Mouse (Mus musculus) gastrocnemius, adult 8-10 months (tissue): ENCODE measurements around the gene Pih1d1. TPM values are rescaled to one million over a fixed set of nuclear protein-coding genes. Genes with fewer than 3 reads are reported as not detected.
A peak's percentile ranks its signal among the peaks of the same experiment; 100 is the strongest.

Experiments used
- DNase-seq, 2 experiments: peaks; one replicate each; pipeline ENCODE4 v3.0.0; 2022; ENCODE audit warnings: low spot score in 2 of 2
- microRNA-seq: library from miRNA; unstranded; fragments of <30 nt; microRNA quantifications from one replicate; pipeline ENCODE4 v1.2.0, GENCODE M21; 2022
- total RNA-seq, 4 experiments: library from RNA; stranded (reverse); gene quantifications; 2 replicates each; pipeline ENCODE4 v1.2.4; 2022

Pih1d1 gene
- total RNA-seq, 4 experiments from 2014 or later, result 34.6 to 42.1 (median 38.3) TPM

GRCm38 (mm10) chr7:45191803-45192363 lies 37.8 kb downstream of the Pih1d1 start:
- peak; percentile 62 to 75 for DNase-seq

DNA sequence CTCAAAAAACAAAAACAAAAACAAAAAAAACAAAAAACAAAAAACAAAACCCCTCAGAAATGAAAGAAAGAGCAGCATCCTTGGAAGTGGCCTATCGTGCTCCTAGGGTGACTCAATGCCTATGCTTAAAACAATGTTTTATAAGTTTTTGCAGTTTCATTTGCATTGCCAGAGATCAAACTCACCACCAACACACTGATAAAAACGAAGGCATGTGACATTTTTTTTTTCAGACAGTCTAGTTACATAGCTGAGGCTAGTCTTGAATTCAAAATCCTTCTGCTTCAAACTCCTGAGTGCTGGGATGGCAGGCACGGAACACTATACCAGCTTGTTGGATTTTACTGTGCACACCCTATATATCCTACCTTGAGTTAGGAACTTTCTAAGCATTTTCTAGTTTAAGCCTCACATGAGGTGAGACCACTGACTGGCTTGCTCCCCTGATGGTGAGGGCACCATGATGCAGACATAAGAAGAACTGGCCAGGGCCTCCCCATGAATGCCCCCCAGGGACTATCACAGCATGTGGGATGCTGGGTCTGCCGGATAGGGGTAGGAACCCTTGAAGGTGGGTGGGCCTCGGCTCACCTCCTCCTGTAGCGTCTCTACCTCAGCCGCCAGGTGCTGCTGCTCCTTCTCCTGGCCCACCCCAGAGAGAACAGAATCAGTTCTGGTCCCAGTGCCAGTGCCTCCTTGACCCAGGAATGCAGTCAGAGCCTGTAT lies 38.6 kb downstream of the Pih1d1 start:
- no peak for DNase-seq

GRCm38 (mm10) chr7:45193406-45193805 lies 39.3 kb downstream of the Pih1d1 start:
- DNase-seq, result no peak

GRCm38 (mm10) chr7:45193871-45194785 lies 40.0 kb downstream of the Pih1d1 start:
- no peak for DNase-seq

GRCm38 (mm10) chr7:45195341-45196175 lies 41.5 kb downstream of the Pih1d1 start:
- peak; percentile 14 to 55 for DNase-seq

DNA sequence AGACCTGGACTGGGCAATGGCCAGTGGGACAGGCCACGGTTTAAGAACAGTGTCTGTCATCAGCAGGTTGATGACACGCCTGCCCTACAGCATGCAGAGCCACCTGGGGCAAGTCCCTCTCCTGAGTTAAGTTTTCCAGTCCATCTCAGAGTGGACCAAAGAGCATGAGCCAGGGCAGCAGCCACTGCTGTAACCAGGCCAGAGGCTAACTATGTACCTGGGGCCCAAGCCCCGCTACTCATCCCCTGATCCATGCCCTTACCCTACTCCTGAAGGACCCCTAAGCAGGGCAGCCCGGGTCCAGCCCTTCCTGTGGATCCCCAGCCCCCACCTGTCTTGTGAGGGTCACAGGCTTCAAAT lies 42.1 kb downstream of the Pih1d1 start:
- no peak for DNase-seq

- no peak for DNase-seq
Observed at GRCm38 (mm10) chr7:45196994-45197393, 42.9 kb downstream of the Pih1d1 start.

DNA sequence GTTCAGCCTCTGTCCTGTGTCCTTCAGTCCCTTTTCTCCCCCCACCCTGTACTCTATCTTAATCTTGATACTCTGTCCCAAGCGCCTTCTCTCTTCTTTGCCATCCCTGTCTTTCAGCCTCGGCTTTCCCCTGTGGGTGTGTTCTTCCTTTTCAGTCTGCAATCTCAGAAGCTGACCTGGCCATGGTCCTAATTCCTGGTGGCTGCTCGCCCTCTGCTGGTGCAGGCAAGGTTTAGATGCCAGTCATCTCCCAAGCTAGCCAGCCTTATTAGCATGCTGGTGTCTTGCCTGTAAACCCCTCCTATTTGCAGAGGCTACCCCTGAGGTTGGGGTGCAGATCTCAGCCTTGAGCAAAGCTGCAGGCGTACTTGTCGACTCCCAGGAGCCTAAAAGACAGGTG lies 44.3 kb downstream of the Pih1d1 start:
- peak; percentile 57 to 61 for DNase-seq

DNA sequence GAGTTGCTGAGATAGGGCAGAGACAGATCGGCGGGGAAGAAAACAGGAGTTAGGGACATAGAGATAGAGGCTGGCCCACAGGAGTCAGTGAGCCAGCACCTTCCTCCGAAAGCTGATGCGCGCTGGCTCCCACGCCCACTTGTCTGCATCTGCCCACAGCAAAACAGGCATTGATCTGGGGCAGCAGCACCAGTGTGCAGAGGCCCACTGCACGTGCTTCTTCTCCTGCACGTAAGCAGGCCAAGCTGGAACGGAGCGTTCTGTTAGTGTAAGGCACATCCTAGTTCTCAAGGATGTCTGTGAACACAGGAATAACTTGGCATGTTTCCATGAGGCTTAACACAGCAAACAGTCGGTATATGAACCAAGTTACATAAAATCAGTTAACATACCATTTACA lies 44.9 kb downstream of the Pih1d1 start:
- DNase-seq, result no peak

DNA sequence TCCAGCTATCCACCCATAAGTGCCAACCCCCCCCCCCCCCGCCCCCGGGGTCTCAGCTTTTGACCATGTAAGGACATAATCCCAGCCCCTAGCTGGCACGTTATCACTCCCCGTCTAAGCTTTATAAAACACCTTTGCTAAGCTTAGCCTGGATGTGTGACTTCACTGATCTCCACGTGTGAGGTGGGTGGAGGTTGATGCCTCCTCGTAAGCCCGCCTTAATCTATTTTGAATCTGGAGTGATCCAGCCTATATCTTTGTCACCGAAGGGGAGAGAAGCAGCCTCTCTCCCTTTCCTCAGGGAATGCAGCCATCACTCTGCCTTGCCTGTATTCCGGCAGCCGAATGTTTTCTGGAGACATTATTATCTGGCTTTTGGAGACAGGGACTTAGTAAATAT lies 48.6 kb downstream of the Pih1d1 start:
- DNase-seq, result no peak

GRCm38 (mm10) chr7:45204380-45205143 lies 50.5 kb downstream of the Pih1d1 start, which contains the start of gene Ccdc155:
Gene Ccdc155, minus strand, starts transcription at chr7:45204892.
- peak; percentile 59 to 79 for DNase-seq

DNA sequence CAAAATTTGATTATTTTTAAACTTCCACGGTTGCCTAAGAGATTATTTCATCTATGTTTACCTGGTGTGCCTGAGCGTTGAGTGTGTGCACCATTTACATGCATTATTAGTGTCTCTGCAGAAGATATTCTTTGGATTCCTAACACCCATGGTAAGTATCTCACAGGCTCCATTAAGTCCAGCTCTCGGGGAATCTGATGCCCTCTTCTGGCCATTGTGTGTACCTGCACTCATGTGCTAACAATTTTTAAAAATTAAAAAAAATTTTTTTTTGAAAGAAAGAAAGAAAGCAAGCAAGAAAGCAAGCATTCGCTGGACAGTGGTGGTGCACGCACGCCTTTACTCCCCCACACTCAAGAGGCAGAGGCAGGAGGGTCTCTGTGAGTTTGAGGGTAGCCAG lies 54.2 kb downstream of the Pih1d1 start:
- no peak for DNase-seq

Small RNA genes lying within 50 kb of the gene (microRNA-seq; reads per million reads assigned to microRNA genes)
- gene Mir150 (802 reads per million, percentile 77 among the genes with 10 or more reads in this experiment), gene Mir5121 (5.0 reads per million), gene Mir7055 (not detected)

Other genes with a start within 250 kb of the Pih1d1 start
- gene Ap2a1, start 224.8 kb upstream of the Pih1d1 start, total RNA-seq, result 10 to 100 TPM; 63.5 to 67.9 (median 65.5) TPM
- not detected for gene Tsks, start 211.1 kb upstream of the Pih1d1 start, total RNA-seq
- 1 to 10 TPM in 1 of 4 experiments, under 1 TPM in 3; 0.61 to 1.3 (median 0.71) TPM for gene Cpt1c, start 179.5 kb upstream of the Pih1d1 start, total RNA-seq
- gene Prmt1, start 167.7 kb upstream of the Pih1d1 start, total RNA-seq, result 100 to 1,000 TPM; 144 to 162 (median 152) TPM
- gene Irf3, start 156.7 kb upstream of the Pih1d1 start, total RNA-seq, result 10 to 100 TPM; 13.5 to 22.2 (median 17.9) TPM
- gene Bcl2l12, start 155.6 kb upstream of the Pih1d1 start, total RNA-seq, result 10 to 100 TPM in 1 of 4 experiments, 1 to 10 TPM in 3; 8.2 to 13.0 (median 9.4) TPM
- 10 to 100 TPM; 43.2 to 50.7 (median 48.4) TPM for gene Scaf1, start 137.9 kb upstream of the Pih1d1 start, total RNA-seq
- gene Rras, start 136.3 kb upstream of the Pih1d1 start, total RNA-seq, result 10 to 100 TPM; 20.1 to 25.7 (median 21.3) TPM
- 10 to 100 TPM; 15.3 to 17.5 (median 15.9) TPM for gene Prr12, start 101.4 kb upstream of the Pih1d1 start, total RNA-seq
- 10 to 100 TPM; 24.5 to 31.0 (median 28.2) TPM for gene Nosip, start 91.9 kb upstream of the Pih1d1 start, total RNA-seq
- gene Prrg2, start 91.6 kb upstream of the Pih1d1 start, total RNA-seq, result 10 to 100 TPM in 2 of 4 experiments, 1 to 10 TPM in 2; 7.2 to 13.3 (median 10.6) TPM
- 10 to 100 TPM in 1 of 4 experiments, 1 to 10 TPM in 3; 4.1 to 10.2 (median 7.5) TPM for gene Rcn3, start 62.1 kb upstream of the Pih1d1 start, total RNA-seq
- 10 to 100 TPM; 23.8 to 37.0 (median 30.0) TPM for gene Fcgrt, start 50.5 kb upstream of the Pih1d1 start, total RNA-seq
- gene Rps11, start 29.9 kb upstream of the Pih1d1 start, total RNA-seq, result 100 to 1,000 TPM; 471 to 554 (median 519) TPM
- 100 to 1,000 TPM; 647 to 843 (median 690) TPM for gene Rpl13a, start 25.5 kb upstream of the Pih1d1 start, total RNA-seq
- not detected for gene Gm45713, start 18.1 kb upstream of the Pih1d1 start, total RNA-seq
- gene Flt3l, start 17.9 kb upstream of the Pih1d1 start, total RNA-seq, result 1 to 10 TPM in 3 of 4 experiments, under 1 TPM in 1; 0.94 to 2.7 (median 2.3) TPM
- gene Aldh16a1, start 281 bp downstream of the Pih1d1 start, total RNA-seq, result 10 to 100 TPM; 10.4 to 16.9 (median 13.7) TPM
- gene Slc17a7, start 9.6 kb downstream of the Pih1d1 start, total RNA-seq, result under 1 TPM; 0.21 to 0.39 (median 0.31) TPM
- not detected for gene Gfy, start 25.3 kb downstream of the Pih1d1 start, total RNA-seq
- gene Pth2, start 26.7 kb downstream of the Pih1d1 start, total RNA-seq, result not detected
- gene Ccdc155, start 50.6 kb downstream of the Pih1d1 start, total RNA-seq, result under 1 TPM in 1 of 4 experiments, not detected in 3; 0.25 TPM
- gene Dkkl1, start 57.8 kb downstream of the Pih1d1 start, total RNA-seq, result not detected
- 1 to 10 TPM in 3 of 4 experiments, under 1 TPM in 1; 0.77 to 3.1 (median 1.7) TPM for gene Tead2, start 61.5 kb downstream of the Pih1d1 start, total RNA-seq
- gene Cd37, start 84.8 kb downstream of the Pih1d1 start, total RNA-seq, result 1 to 10 TPM in 3 of 4 experiments, under 1 TPM in 1; 0.15 to 2.0 (median 1.2) TPM
- not detected for gene Slc6a16, start 86.8 kb downstream of the Pih1d1 start, total RNA-seq
- gene Slc6a21, start 123.2 kb downstream of the Pih1d1 start, total RNA-seq, result not detected
- 10 to 100 TPM; 30.7 to 35.6 (median 32.0) TPM for gene Trpm4, start 179.5 kb downstream of the Pih1d1 start, total RNA-seq
- 100 to 1,000 TPM; 700 to 858 (median 833) TPM for gene Hrc, start 181.0 kb downstream of the Pih1d1 start, total RNA-seq
- gene Ppfia3, start 212.7 kb downstream of the Pih1d1 start, total RNA-seq, result under 1 TPM in 3 of 4 experiments, not detected in 1; 0.07 to 0.24 (median 0.09) TPM
- gene Lin7b, start 216.3 kb downstream of the Pih1d1 start, total RNA-seq, result not detected
- 10 to 100 TPM; 45.4 to 74.5 (median 59.9) TPM for gene Snrnp70, start 241.4 kb downstream of the Pih1d1 start, total RNA-seq